Mouse (Mus musculus) CH12.LX (cell line): Measurements from ENCODE around the gene Sds.

Experiments
- CHD1 ChIP-seq: IDR thresholded peaks from 2 replicates; pipeline ENCODE4 v1.6.1; 2012; ENCODE audit warnings: low read depth, low read length, improper control_type of control experiment, inconsistent platforms
- CTCF ChIP-seq, 2 experiments: IDR thresholded peaks in 1 of 2; conservative IDR thresholded peaks in 1 of 2; 2 replicates each; pipeline ENCODE4 v1.5.1; 2011 to 2012; ENCODE audit warnings: low read depth in 2 of 2, low read length in 2 of 2, improper control_type of control experiment in 1 of 2, inconsistent platforms in 1 of 2, mild to moderate bottlenecking in 1 of 2, moderate library complexity in 1 of 2
- E2F4 ChIP-seq: IDR thresholded peaks from 2 replicates; pipeline ENCODE4 v1.6.1; 2011; ENCODE audit warnings: low read depth, low read length, improper control_type of control experiment; ENCODE audit not compliant: insufficient replicate concordance
- HCFC1 ChIP-seq: IDR thresholded peaks from 2 replicates; pipeline ENCODE4 v1.6.1; 2012; ENCODE audit warnings: low read depth, mild to moderate bottlenecking, inconsistent platforms, low read length, improper control_type of control experiment
- JUND ChIP-seq: conservative IDR thresholded peaks from 2 replicates; pipeline ENCODE4 v1.6.1; 2011; ENCODE audit warnings: low read depth, low read length, improper control_type of control experiment
- MAFK ChIP-seq: IDR thresholded peaks from 2 replicates; pipeline ENCODE4 v1.6.1; 2011; ENCODE audit warnings: low read length, improper control_type of control experiment; ENCODE audit not compliant: insufficient replicate concordance
- MAZ ChIP-seq: IDR thresholded peaks from 2 replicates; pipeline ENCODE4 v1.6.1; 2012; ENCODE audit warnings: low read depth, mild to moderate bottlenecking, inconsistent platforms, low read length, improper control_type of control experiment, moderate library complexity
- MEF2A ChIP-seq: IDR thresholded peaks from 2 replicates; pipeline ENCODE4 v1.6.1; 2014; ENCODE audit warnings: low read depth, mild to moderate bottlenecking, inconsistent platforms, low read length, improper control_type of control experiment, borderline replicate concordance
- MXI1 ChIP-seq: IDR thresholded peaks from 2 replicates; pipeline ENCODE4 v1.6.1; 2011; ENCODE audit warnings: mild to moderate bottlenecking, low read depth, low read length, improper control_type of control experiment
- POLR2A ChIP-seq: IDR thresholded peaks from 2 replicates; pipeline ENCODE4 v1.6.1; 2011; ENCODE audit warnings: low read depth, mild to moderate bottlenecking, improper control_type of control experiment, low read length

- 0 out of 2 replicates have a peak, but pooled peaks have one; percentile 8 for TF ChIP-seq MAFK
- peak; percentile 72 for TF ChIP-seq MEF2A
- TF ChIP-seq MAZ = no peak
- no peak for TF ChIP-seq POLR2A
- TF ChIP-seq CTCF (conservative IDR thresholded peaks at IDR 0.05 in 1 of 2, IDR thresholded peaks at IDR 0.05 in 1 of 2; ENCODE audit: low read depth in 2 of 2, low read length in 2 of 2) = no peak
- TF ChIP-seq E2F4 = no peak
- no peak for TF ChIP-seq CHD1
- TF ChIP-seq MXI1 = peak; percentile 59; the same call in 1 of the 2 replicates
- TF ChIP-seq JUND = no peak
- TF ChIP-seq HCFC1 = no peak
These were observed 50.0 kb downstream of the Sds start for GRCm38 (mm10) chr5:120526311-120526710.
